Mouse (Mus musculus) midbrain, embryonic 15.5 days (tissue): Measurements from ENCODE around the gene Gm20388. TPM values are rescaled to one million over a fixed set of nuclear protein-coding genes. Genes with fewer than 3 reads are reported as not detected.

Experiments used
- ATAC-seq: fragments of 200-750 bp; cut with Nextera tagmentation; replicated peaks from 2 replicates; pipeline ENCODE4 v1.8.0; 2017; ENCODE audit warnings: moderate TSS enrichment
- H3K27ac ChIP-seq: fragments of 300-500 bp; sonication (generic); 2 replicates; pipeline ENCODE4 v1.5.1; 2015; ENCODE audit warnings: mild to moderate bottlenecking, inconsistent platforms
- H3K27me3 ChIP-seq: fragments of 300-500 bp; sonication (generic); replicated peaks from 2 replicates; pipeline ENCODE4 v1.6.1; 2015; ENCODE audit warnings: inconsistent platforms
- H3K36me3 ChIP-seq: fragments of 300-500 bp; sonication (generic); replicated peaks from 2 replicates; pipeline ENCODE4 v1.6.1; 2015; ENCODE audit warnings: inconsistent platforms
- H3K4me1 ChIP-seq: fragments of 300-500 bp; sonication (generic); 2 replicates; pipeline ENCODE4 v1.6.1; 2015; ENCODE audit warnings: inconsistent platforms
- H3K4me2 ChIP-seq: fragments of 300-500 bp; sonication (generic); 2 replicates; pipeline ENCODE4 v1.6.1; 2015; ENCODE audit warnings: inconsistent platforms, mild to moderate bottlenecking, moderate library complexity
- H3K4me3 ChIP-seq: fragments of 300-500 bp; sonication (generic); 2 replicates; pipeline ENCODE4 v1.5.1; 2015; ENCODE audit warnings: mild to moderate bottlenecking, inconsistent platforms
- H3K9ac ChIP-seq: fragments of 300-500 bp; sonication (generic); 2 replicates; pipeline ENCODE4 v1.6.1; 2015; ENCODE audit warnings: mild to moderate bottlenecking, inconsistent platforms
- H3K9me3 ChIP-seq: fragments of 300-500 bp; sonication (generic); 2 replicates; pipeline ENCODE4 v1.6.1; 2016; ENCODE audit warnings: inconsistent platforms
- WGBS: fragments of 180-500 bp; shearing (Covaris S2); methylation state at CpG from one replicate; pipeline ENCODE4 v1.1.7; 2015; ENCODE audit warnings: mixed read lengths; 5-methylcytosine and 5-hydroxymethylcytosine counted together
- polyA plus RNA-seq: library from polyadenylated mRNA; unstranded; fragments of >200 nt; fragmentation: Nextera tagmentation; extraction: Ambion mirVana; gene quantifications from 2 replicates; pipeline ENCODE4 v1.2.1, GENCODE M21; 2015

The Gm20388 gene
- polyA plus RNA-seq, 1 experiment from 2014 or later: 5.6 TPM

GRCm38 (mm10) chr8:120126357-120127161, 215.9 kb downstream of the Gm20388 start:
- H3K4me3 ChIP-seq: no peak overlapping the region
- H3K4me1 ChIP-seq: peaks cover 34% of the 10 kb centered on the region
- H3K9ac ChIP-seq: no peak overlapping the region
- H3K4me2 ChIP-seq: no peak overlapping the region
- WGBS: 17% methylated on average over 14 of the region's 14 CpGs
- H3K9me3 ChIP-seq: no peaks in the 10 kb centered on the region
- peak overlapping the region; percentile 47; the same call in 1 of the 2 replicates for H3K27ac ChIP-seq
- H3K36me3 ChIP-seq: no peaks in the 10 kb centered on the region
- no peak for ATAC-seq
- no peaks in the 10 kb centered on the region for H3K27me3 ChIP-seq

- H3K4me1 ChIP-seq: peaks cover 29% of the 10 kb centered on the region
- H3K27ac ChIP-seq: 0 out of 2 replicates have a peak overlapping the region, but pooled peaks have one; percentile 18
- WGBS: 36% methylated on average over 4 of the region's 4 CpGs
- ATAC-seq: no peak
- H3K9ac ChIP-seq: no peak overlapping the region
- no peak overlapping the region for H3K4me2 ChIP-seq
- no peaks in the 10 kb centered on the region for H3K9me3 ChIP-seq
- no peaks in the 10 kb centered on the region for H3K27me3 ChIP-seq
- H3K36me3 ChIP-seq: no peaks in the 10 kb centered on the region
- no peak overlapping the region for H3K4me3 ChIP-seq
Observed at GRCm38 (mm10) chr8:120129547-120129946, 218.9 kb downstream of the Gm20388 start.

DNA sequence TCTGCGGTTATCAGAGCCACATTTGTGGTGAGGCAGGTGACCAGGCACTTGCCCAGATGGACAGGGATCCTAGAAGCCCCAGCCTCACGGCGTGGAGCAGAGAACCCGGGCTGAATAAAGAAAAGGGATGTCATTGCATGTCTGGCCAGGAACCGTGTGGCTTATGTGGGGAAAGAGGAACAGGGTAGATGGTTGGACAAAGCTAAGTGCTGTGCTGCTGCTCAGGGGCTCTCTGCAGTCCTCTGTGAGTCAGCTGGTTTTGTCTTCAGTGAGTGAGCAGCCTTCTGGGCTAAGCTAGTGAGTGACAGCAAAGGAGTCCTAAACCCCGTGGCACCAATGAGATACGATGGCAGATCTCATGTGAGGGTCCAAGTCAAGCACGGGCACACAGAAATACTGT, 220.5 kb downstream of the Gm20388 start:
- WGBS: 83% methylated on average over 8 of the region's 8 CpGs
- no peak overlapping the region for H3K4me3 ChIP-seq
- no peaks in the 10 kb centered on the region for H3K9me3 ChIP-seq
- H3K9ac ChIP-seq: no peak overlapping the region
- no peak overlapping the region for H3K4me2 ChIP-seq
- no peak for ATAC-seq
- no peak overlapping the region for H3K27ac ChIP-seq
- peaks cover 16% of the 10 kb centered on the region for H3K4me1 ChIP-seq
- no peaks in the 10 kb centered on the region for H3K27me3 ChIP-seq
- no peaks in the 10 kb centered on the region for H3K36me3 ChIP-seq

GRCm38 (mm10) chr8:120133169-120133568, 222.5 kb downstream of the Gm20388 start:
- no peak overlapping the region for H3K4me3 ChIP-seq
- no peak overlapping the region for H3K9ac ChIP-seq
- H3K4me2 ChIP-seq: no peak overlapping the region
- 86% methylated on average over 7 of the region's 7 CpGs for WGBS
- H3K4me1 ChIP-seq: no peaks in the 10 kb centered on the region
- ATAC-seq: no peak
- no peak overlapping the region for H3K27ac ChIP-seq
- no peaks in the 10 kb centered on the region for H3K27me3 ChIP-seq
- no peaks in the 10 kb centered on the region for H3K36me3 ChIP-seq
- H3K9me3 ChIP-seq: no peaks in the 10 kb centered on the region

DNA sequence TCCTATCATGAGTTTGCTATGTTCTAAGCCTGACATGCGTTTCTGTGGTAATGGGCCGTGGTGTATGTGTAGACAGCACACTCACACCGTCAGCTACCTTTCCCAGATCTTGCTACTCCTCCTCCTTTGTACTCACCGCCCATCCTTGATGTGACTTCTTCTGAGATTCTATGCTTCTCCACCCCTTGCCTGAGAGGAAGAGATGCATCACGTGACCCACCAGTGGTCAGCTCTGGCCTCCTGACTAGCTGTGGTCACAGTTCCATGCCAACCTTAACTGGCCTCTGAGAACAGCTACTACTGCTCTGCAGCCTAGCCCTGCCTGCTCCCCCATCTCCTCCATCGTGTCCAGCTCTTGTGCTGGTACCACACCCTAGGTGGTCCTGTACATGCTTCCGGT, 225.0 kb downstream of the Gm20388 start:
- H3K4me2 ChIP-seq: no peak overlapping the region
- H3K27ac ChIP-seq: no peak overlapping the region
- no peak overlapping the region for H3K9ac ChIP-seq
- H3K36me3 ChIP-seq: no peaks in the 10 kb centered on the region
- H3K4me3 ChIP-seq: no peak overlapping the region
- H3K4me1 ChIP-seq: no peaks in the 10 kb centered on the region
- WGBS: 91% methylated on average over 7 of the region's 7 CpGs
- H3K9me3 ChIP-seq: no peaks in the 10 kb centered on the region
- H3K27me3 ChIP-seq: no peaks in the 10 kb centered on the region
- no peak for ATAC-seq

DNA sequence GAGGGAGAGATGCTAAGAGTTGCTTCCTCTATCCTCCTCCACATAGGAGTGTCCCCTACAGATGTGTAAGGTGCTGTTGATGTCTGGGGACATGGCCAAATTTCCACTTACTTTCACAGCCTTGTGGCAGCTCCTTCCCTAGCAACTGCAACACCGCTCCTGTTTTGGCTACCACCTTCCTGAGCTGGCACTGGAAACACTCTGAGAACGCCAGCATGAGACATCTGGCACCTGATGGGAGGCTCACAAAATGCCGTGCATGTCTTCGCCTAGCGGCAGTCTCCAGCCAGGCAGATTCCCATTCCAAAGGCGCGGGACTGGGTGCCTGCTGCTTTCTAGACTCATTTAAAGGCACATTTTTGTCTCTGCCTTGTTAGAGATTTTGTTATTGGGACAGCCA, 226.0 kb downstream of the Gm20388 start:
- Histone ChIP-seq H3K27ac (no peak overlapping the region), H3K9me3 (no peaks in the 10 kb centered on the region), H3K4me1 (no peaks in the 10 kb centered on the region), H3K36me3 (no peaks in the 10 kb centered on the region), H3K27me3 (no peaks in the 10 kb centered on the region), H3K4me3 (no peak overlapping the region), H3K9ac (no peak overlapping the region), H3K4me2 (no peak overlapping the region)
- no peak for ATAC-seq
- WGBS: 61% methylated on average over 7 of the region's 7 CpGs

DNA sequence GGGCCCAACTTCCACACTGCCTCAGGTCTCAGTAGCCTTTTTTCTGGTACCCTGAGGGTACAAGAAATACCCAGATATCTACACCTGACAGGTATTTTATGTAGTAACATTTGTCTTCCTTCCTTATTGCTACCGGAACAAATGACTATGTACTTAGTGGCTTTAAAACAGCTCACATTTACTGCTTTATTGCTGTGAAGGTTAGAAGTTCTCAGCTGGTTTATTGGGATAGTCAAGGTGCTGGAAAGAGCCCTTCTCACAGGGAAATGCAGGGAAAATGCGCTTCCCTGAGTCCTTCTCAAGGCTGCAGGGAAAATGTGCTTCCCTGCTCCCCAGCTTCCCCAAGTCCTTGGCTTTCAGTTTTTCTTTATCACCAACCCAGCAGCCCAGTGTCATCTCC, 228.3 kb downstream of the Gm20388 start:
- ATAC-seq: no peak
- Histone ChIP-seq H3K9ac (no peak overlapping the region), H3K4me3 (no peak overlapping the region), H3K9me3 (no peaks in the 10 kb centered on the region), H3K4me2 (no peak overlapping the region), H3K27ac (no peak overlapping the region), H3K36me3 (no peaks in the 10 kb centered on the region), H3K4me1 (peaks cover 7% of the 10 kb centered on the region), H3K27me3 (no peaks in the 10 kb centered on the region)
- 91% methylated on average over 2 of the region's 2 CpGs for WGBS

GRCm38 (mm10) chr8:120140769-120141168, 230.1 kb downstream of the Gm20388 start:
- Histone ChIP-seq H3K4me3 (no peak overlapping the region), H3K27me3 (no peaks in the 10 kb centered on the region), H3K36me3 (no peaks in the 10 kb centered on the region), H3K27ac (no peak overlapping the region), H3K4me2 (no peak overlapping the region), H3K9ac (no peak overlapping the region), H3K4me1 (peaks cover 24% of the 10 kb centered on the region), H3K9me3 (no peaks in the 10 kb centered on the region)
- 73% methylated on average over 3 of the region's 3 CpGs for WGBS
- no peak for ATAC-seq

DNA sequence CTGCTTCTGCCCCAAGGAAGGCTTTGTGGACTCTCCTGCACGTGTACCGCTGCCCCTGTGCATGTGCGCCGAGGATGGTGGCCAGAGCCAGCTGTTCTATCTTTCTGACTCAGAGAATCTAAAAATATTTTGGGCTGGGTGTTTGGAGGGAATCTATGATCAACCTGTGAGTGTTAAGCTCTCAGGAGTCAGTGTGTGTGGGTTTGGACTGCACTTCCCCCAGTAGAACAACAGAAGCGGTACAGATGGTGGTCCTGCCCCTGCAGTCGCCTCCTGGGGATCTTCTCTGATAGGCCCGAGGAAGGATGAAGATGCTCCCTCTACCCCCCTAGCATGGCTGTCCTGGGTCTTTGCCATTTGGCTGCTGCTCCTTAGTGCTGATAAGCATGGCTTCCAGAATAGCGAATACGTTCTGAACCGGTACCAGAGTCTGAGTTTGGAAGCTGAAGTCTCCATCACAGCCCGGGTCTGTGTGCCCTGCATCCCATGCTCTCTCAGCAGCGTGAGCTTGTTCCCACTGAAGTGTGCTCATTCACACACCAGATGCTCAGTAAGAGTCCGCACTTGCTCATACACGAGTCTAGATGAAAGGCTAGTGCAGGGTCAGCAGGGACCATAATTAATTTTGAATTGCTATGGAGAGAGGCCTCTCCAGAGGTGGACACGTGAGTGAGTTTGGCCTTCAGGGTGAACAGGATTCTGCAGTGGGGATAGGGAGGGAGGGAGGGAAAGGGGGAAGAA, 233.4 kb downstream of the Gm20388 start:
- Histone ChIP-seq H3K9me3 (no peaks in the 10 kb centered on the region), H3K36me3 (no peaks in the 10 kb centered on the region), H3K9ac (peak overlapping the region; percentile 6; the same call in 1 of the 2 replicates), H3K27ac (peak overlapping the region; percentile 72), H3K4me3 (no peak overlapping the region), H3K27me3 (no peaks in the 10 kb centered on the region), H3K4me1 (peaks cover 24% of the 10 kb centered on the region), H3K4me2 (0 out of 2 replicates have a peak overlapping the region, but pooled peaks have one; percentile 4)
- ATAC-seq: peak; percentile 70
- WGBS: 46% methylated on average over 15 of the region's 15 CpGs

- Histone ChIP-seq H3K4me3 (no peak overlapping the region), H3K4me1 (peaks cover 24% of the 10 kb centered on the region), H3K9me3 (no peaks in the 10 kb centered on the region), H3K4me2 (0 out of 2 replicates have a peak overlapping the region, but pooled peaks have one; percentile 4), H3K27ac (peak overlapping the region; percentile 72), H3K9ac (0 out of 2 replicates have a peak overlapping the region, but pooled peaks have one; percentile 6), H3K27me3 (no peaks in the 10 kb centered on the region), H3K36me3 (no peaks in the 10 kb centered on the region)
- ATAC-seq: peak; percentile 53
- WGBS: 51% methylated on average over 12 of the region's 12 CpGs
Observed at GRCm38 (mm10) chr8:120144652-120145301, 234.1 kb downstream of the Gm20388 start.

DNA sequence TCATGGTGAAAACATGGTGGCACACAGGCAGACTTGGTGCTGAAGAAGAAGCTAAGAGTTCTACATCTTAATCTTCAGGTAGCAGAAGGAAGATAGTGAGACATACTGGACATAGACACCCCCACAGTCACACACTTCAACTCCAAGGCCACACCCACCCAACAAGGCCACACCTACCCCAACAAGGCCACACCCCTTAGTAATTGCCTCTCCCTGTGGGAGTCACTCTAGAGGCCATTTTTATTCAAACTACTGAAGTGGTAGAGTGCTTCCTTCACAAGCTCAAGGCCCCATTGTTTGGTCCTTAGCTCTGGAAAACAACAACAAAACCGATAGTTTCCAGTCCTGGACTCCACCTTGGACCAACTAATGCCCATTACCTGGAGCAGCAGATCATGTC, 235.4 kb downstream of the Gm20388 start:
- Histone ChIP-seq H3K36me3 (no peaks in the 10 kb centered on the region), H3K27me3 (no peaks in the 10 kb centered on the region), H3K9me3 (no peaks in the 10 kb centered on the region), H3K4me1 (peaks cover 24% of the 10 kb centered on the region), H3K9ac (no peak overlapping the region), H3K4me2 (no peak overlapping the region), H3K27ac (no peak overlapping the region), H3K4me3 (no peak overlapping the region)
- no peak for ATAC-seq
- 71% methylated on average over 1 of the region's 1 CpGs for WGBS

GRCm38 (mm10) chr8:120150028-120150427, 239.4 kb downstream of the Gm20388 start:
- no peaks in the 10 kb centered on the region for H3K27me3 ChIP-seq
- no peak for ATAC-seq
- H3K27ac ChIP-seq: no peak overlapping the region
- H3K36me3 ChIP-seq: no peaks in the 10 kb centered on the region
- WGBS: 84% methylated on average over 12 of the region's 12 CpGs
- no peak overlapping the region for H3K9ac ChIP-seq
- no peaks in the 10 kb centered on the region for H3K9me3 ChIP-seq
- no peak overlapping the region for H3K4me3 ChIP-seq
- no peak overlapping the region for H3K4me2 ChIP-seq
- peaks cover 11% of the 10 kb centered on the region for H3K4me1 ChIP-seq
